Mouse (Mus musculus): Measurements from ENCODE around the gene Palm2. TPM values are rescaled to one million over a fixed set of nuclear protein-coding genes. Genes with fewer than 3 reads are reported as not detected.
A peak's percentile ranks its signal among the peaks of the same experiment; 100 is the strongest.

Gene Palm2
- polyA plus RNA-seq, 1 experiment from 2014 or later: 11.8 TPM

DNA sequence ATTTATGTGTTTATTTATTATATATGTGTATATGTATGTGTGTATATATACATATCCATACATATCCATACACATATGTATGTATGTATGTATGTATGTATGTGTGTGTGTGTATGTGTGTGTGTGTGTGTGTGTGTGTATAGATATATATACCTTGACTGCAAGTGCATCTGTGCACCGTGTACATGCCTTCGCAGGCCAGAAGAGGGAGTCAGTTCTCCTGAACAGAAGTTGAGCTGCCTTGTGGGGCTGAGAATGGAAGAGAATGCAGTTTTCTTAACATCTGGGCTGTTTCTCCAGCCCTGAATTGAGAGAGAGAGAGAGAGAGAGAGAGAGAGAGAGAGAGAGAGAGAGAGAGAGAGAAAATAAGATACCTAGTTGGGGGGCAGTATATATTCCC lies 289.6 kb downstream of the Palm2 start:
- Histone ChIP-seq H3K9me3 (replicated peaks; ENCODE audit: control insufficient read depth, low read length) (no peaks in the 10 kb centered on the region), H3K27ac (ENCODE audit: low read length) (no peak overlapping the region), H3K36me3 (ENCODE audit: control insufficient read depth, insufficient read depth) (no peaks in the 10 kb centered on the region), H3K4me2 (ENCODE audit: low read depth, low read length) (no peak overlapping the region), H3K27me3 (ENCODE audit: control insufficient read depth, insufficient read depth, low read length) (no peaks in the 10 kb centered on the region), H3K4me1 (ENCODE audit: control insufficient read depth, insufficient read depth, low read length) (peaks cover 3% of the 10 kb centered on the region; the same call in 1 of the 2 replicates), H3K9ac (ENCODE audit: low read length) (no peak overlapping the region), H3K4me3 (ENCODE audit: low read length) (no peak overlapping the region)
- WGBS: 68% methylated on average over 2 of the region's 2 CpGs
- no peak for ATAC-seq (replicated peaks; ENCODE audit: extremely low read depth, insufficient read depth, low FRiP score)

DNA sequence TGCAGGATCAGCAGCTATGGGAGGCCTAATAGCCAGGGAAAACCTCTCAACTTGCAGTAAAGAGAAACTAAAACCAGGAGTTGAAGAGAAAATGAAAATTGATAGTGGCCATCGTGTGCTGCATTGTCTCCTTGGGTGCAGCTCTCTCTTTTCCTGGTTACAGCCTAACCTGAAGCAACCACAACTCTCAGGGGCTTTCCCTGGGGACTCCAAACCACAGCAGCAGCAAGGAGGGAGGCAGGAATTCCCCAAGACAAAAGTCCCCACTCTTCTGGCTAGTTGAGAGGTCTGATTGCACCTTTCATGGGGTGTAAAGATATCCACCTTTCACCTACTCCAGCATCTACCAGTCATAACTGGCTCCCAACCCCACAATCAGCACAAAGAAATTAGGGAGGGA lies 291.5 kb downstream of the Palm2 start:
- Histone ChIP-seq H3K9me3 (replicated peaks; ENCODE audit: control insufficient read depth, low read length) (no peaks in the 10 kb centered on the region), H3K9ac (ENCODE audit: low read length) (no peak overlapping the region), H3K36me3 (ENCODE audit: control insufficient read depth, insufficient read depth) (no peaks in the 10 kb centered on the region), H3K27me3 (ENCODE audit: control insufficient read depth, insufficient read depth, low read length) (no peaks in the 10 kb centered on the region), H3K27ac (ENCODE audit: low read length) (no peak overlapping the region), H3K4me1 (ENCODE audit: control insufficient read depth, insufficient read depth, low read length) (peaks cover 19% of the 10 kb centered on the region), H3K4me3 (ENCODE audit: low read length) (no peak overlapping the region), H3K4me2 (ENCODE audit: low read depth, low read length) (no peak overlapping the region)
- no peak for ATAC-seq (replicated peaks; ENCODE audit: extremely low read depth, insufficient read depth, low FRiP score)
- WGBS: 60% methylated on average over 1 of the region's 1 CpGs

DNA sequence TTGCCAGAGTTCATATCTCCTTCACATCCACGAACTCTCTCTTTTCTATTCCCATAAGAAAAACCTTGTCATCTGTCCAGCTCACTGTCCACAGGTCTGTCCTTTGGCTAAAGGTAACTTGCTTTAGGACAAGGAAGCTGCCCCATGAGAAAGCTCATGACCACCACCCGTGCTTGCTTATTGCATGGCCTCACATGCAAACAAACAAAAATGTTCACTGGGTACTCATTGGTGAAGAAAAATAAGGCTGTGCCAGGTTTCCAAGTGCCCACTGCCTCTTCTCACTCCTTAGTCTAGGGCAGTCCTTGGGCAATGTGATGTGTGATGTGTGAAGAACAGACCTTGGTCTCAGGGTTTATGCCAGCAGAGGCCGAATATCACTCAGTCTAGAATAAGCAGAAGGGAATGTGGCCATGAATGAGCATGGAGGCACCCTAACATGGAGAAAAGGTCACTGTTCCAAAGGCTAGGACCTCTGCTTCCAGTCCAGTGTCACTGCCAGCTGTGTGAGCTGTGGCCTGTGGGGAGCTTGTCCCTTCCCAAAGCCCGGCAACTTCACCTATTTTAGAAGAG lies 294.6 kb downstream of the Palm2 start:
- Histone ChIP-seq H3K27ac (ENCODE audit: low read length) (no peak overlapping the region), H3K27me3 (ENCODE audit: control insufficient read depth, insufficient read depth, low read length) (no peaks in the 10 kb centered on the region), H3K9ac (ENCODE audit: low read length) (no peak overlapping the region), H3K36me3 (ENCODE audit: control insufficient read depth, insufficient read depth) (peaks cover 8% of the 10 kb centered on the region), H3K4me3 (ENCODE audit: low read length) (no peak overlapping the region), H3K4me2 (ENCODE audit: low read depth, low read length) (no peak overlapping the region), H3K9me3 (replicated peaks; ENCODE audit: control insufficient read depth, low read length) (peaks cover 8% of the 10 kb centered on the region), H3K4me1 (ENCODE audit: control insufficient read depth, insufficient read depth, low read length) (peaks cover 25% of the 10 kb centered on the region)
- no peak for ATAC-seq (replicated peaks; ENCODE audit: extremely low read depth, insufficient read depth, low FRiP score)
- 75% methylated on average over 4 of the region's 4 CpGs for WGBS

DNA sequence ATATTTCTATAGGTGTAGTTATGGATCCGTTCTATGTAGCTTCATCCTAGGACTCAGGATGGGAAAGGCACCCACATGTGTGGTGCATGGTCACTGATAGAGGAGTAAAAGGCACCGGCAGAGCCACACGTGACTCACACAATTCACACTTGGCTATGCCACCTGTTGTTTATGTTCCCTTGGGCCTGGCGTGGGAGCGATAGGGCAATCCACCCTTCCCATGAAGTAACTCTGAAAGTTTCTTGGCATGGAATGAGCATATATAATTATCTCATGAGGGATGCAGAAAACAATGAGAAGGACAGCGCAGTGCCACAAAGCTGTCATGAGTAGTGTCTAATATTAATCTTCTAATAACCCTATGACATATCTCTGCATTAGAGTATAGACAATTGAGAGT lies 296.0 kb downstream of the Palm2 start:
- Histone ChIP-seq H3K9me3 (replicated peaks; ENCODE audit: control insufficient read depth, low read length) (peaks cover 8% of the 10 kb centered on the region), H3K4me1 (ENCODE audit: control insufficient read depth, insufficient read depth, low read length) (peaks cover 22% of the 10 kb centered on the region), H3K27ac (ENCODE audit: low read length) (no peak overlapping the region; the same call in 1 of the 2 replicates), H3K9ac (ENCODE audit: low read length) (no peak overlapping the region), H3K27me3 (ENCODE audit: control insufficient read depth, insufficient read depth, low read length) (no peaks in the 10 kb centered on the region), H3K4me2 (ENCODE audit: low read depth, low read length) (no peak overlapping the region), H3K36me3 (ENCODE audit: control insufficient read depth, insufficient read depth) (peaks cover 8% of the 10 kb centered on the region), H3K4me3 (ENCODE audit: low read length) (no peak overlapping the region)
- WGBS: 72% methylated on average over 6 of the region's 6 CpGs
- ATAC-seq (replicated peaks; ENCODE audit: extremely low read depth, insufficient read depth, low FRiP score): no peak

DNA sequence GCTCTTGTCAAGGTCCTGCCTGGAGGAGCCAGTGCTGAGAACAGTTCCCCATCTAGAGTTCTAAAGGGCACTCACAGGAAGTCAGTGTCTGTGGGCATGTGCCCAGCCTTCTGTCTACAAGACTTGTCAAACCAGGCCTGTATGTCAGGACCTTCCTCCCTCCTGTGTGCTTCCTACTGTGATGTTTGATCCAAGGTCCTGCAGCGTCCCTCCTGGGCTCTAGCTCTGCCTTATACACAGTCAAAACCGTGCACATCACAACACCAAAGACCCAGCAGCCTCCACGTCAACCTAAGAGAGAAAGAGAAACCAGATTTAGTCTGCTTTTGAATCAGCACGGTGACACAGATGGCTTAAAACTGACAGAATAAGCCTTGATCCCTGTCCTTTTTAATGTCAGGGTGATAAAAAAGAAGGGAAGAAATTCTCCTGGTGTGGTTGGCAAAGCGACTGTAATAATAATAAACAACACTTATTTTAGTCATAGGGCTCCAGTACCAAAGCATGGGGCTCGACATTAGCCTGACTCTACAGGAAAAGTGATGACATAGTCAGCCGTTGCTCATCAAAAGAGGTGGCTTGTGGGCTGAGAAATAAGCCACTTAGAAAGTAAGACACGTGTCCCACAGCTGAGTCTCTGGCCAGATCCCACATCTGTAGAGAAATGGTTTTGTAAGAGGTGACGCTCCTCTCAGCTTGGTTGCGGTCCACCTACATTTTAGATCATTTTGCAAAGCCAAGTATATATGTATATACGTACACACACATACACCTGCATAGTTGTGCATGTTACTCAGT lies 297.0 kb downstream of the Palm2 start:
- no peak for ATAC-seq (replicated peaks; ENCODE audit: extremely low read depth, insufficient read depth, low FRiP score)

DNA sequence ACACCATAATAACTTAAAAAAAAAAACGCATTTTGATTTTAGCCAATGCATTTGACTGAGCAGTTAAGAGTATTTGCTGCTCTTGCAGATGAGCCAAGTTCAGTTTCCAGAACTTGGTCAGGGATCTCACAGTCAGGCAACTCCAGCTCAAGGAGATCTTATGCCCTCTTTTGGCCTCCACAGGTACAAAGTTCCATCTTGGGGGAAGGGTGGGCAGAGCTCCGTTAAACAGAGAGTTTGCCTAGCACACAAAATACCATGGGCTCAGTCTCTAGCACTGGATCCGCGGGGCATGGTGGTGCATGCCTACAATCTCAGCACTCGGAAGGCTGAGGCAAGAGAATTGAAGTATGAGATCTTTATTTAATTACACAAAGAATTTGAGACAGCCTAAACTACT lies 298.3 kb downstream of the Palm2 start:
- WGBS: 84% methylated on average over 5 of the region's 5 CpGs
- ATAC-seq (replicated peaks; ENCODE audit: extremely low read depth, insufficient read depth, low FRiP score): no peak

More for the DNA sequence above, 297.0 kb downstream of the Palm2 start:
- H3K9me3 ChIP-seq (replicated peaks; ENCODE audit: control insufficient read depth, low read length): peaks cover 8% of the 10 kb centered on the region
- peak overlapping the region; percentile 9; the same call in 1 of the 2 replicates for H3K27ac ChIP-seq (ENCODE audit: low read length)
- H3K36me3 ChIP-seq (ENCODE audit: control insufficient read depth, insufficient read depth): peaks cover 8% of the 10 kb centered on the region
- no peak overlapping the region for H3K4me3 ChIP-seq (ENCODE audit: low read length)
- H3K9ac ChIP-seq (ENCODE audit: low read length): no peak overlapping the region
- no peaks in the 10 kb centered on the region for H3K27me3 ChIP-seq (ENCODE audit: control insufficient read depth, insufficient read depth, low read length)
- no peak overlapping the region for H3K4me2 ChIP-seq (ENCODE audit: low read depth, low read length)
- peaks cover 22% of the 10 kb centered on the region for H3K4me1 ChIP-seq (ENCODE audit: control insufficient read depth, insufficient read depth, low read length)
- 64% methylated on average over 11 of the region's 11 CpGs for WGBS

DNA sequence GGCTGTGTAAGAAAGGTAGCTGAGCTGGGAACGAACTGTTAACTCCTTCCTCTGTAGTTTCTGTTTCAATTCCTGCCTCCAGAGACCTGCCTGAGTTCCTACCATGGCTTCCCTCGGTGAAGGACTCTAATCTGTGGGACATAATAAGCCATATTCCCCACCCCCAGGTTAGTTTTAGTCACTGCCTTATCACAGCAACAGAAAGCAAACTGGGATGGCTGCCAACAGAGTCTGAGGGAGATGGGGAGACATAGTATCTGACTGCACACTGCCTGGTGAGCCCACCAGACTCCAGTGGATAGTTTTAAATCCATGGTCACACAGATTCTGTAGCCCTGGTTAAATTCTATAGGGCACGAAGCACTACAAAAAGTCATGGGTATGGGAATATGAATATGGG lies 299.4 kb downstream of the Palm2 start:
- Histone ChIP-seq H3K4me1 (ENCODE audit: control insufficient read depth, insufficient read depth, low read length) (peaks cover 22% of the 10 kb centered on the region), H3K27me3 (ENCODE audit: control insufficient read depth, insufficient read depth, low read length) (no peaks in the 10 kb centered on the region), H3K4me3 (ENCODE audit: low read length) (no peak overlapping the region), H3K36me3 (ENCODE audit: control insufficient read depth, insufficient read depth) (peaks cover 8% of the 10 kb centered on the region), H3K9ac (ENCODE audit: low read length) (no peak overlapping the region), H3K9me3 (replicated peaks; ENCODE audit: control insufficient read depth, low read length) (peaks cover 8% of the 10 kb centered on the region), H3K27ac (ENCODE audit: low read length) (peak overlapping the region; percentile 63), H3K4me2 (ENCODE audit: low read depth, low read length) (no peak overlapping the region)
- ATAC-seq (replicated peaks; ENCODE audit: extremely low read depth, insufficient read depth, low FRiP score): peak; percentile 54
- WGBS: 50% methylated on average over 3 of the region's 3 CpGs

More for the DNA sequence above, 298.3 kb downstream of the Palm2 start:
- Histone ChIP-seq H3K4me3 (ENCODE audit: low read length) (no peak overlapping the region), H3K9me3 (replicated peaks; ENCODE audit: control insufficient read depth, low read length) (peaks cover 8% of the 10 kb centered on the region), H3K9ac (ENCODE audit: low read length) (no peak overlapping the region), H3K4me2 (ENCODE audit: low read depth, low read length) (no peak overlapping the region), H3K36me3 (ENCODE audit: control insufficient read depth, insufficient read depth) (peaks cover 8% of the 10 kb centered on the region), H3K27me3 (ENCODE audit: control insufficient read depth, insufficient read depth, low read length) (no peaks in the 10 kb centered on the region), H3K27ac (ENCODE audit: low read length) (no peak overlapping the region), H3K4me1 (ENCODE audit: control insufficient read depth, insufficient read depth, low read length) (peaks cover 22% of the 10 kb centered on the region)

DNA sequence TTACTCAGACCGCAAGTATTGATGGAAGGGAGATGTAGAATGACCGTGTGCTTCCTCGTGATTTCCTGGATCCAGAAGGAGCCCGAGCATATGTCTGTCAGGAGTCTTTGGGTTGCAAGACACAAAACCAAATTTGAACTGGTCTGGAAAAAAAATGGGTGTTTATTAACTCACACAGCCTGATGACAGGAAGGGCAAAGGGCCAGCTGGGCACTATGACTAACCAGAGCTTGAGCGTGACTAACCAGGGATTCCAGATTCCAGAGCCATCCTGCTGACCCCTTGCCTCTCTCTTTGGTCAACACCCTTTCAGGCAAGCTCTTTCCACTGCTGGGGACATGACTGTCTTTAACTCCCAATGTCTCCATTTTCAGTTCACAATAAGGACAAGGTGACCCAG lies 301.4 kb downstream of the Palm2 start:
- no peak for ATAC-seq (replicated peaks; ENCODE audit: extremely low read depth, insufficient read depth, low FRiP score)
- peaks cover 8% of the 10 kb centered on the region for H3K9me3 ChIP-seq (replicated peaks; ENCODE audit: control insufficient read depth, low read length)
- no peak overlapping the region for H3K27ac ChIP-seq (ENCODE audit: low read length)
- H3K9ac ChIP-seq (ENCODE audit: low read length): no peak overlapping the region
- WGBS: 76% methylated on average over 5 of the region's 5 CpGs
- H3K4me2 ChIP-seq (ENCODE audit: low read depth, low read length): no peak overlapping the region
- peaks cover 7% of the 10 kb centered on the region for H3K4me1 ChIP-seq (ENCODE audit: control insufficient read depth, insufficient read depth, low read length)
- H3K4me3 ChIP-seq (ENCODE audit: low read length): no peak overlapping the region
- H3K36me3 ChIP-seq (ENCODE audit: control insufficient read depth, insufficient read depth): peaks cover 8% of the 10 kb centered on the region
- H3K27me3 ChIP-seq (ENCODE audit: control insufficient read depth, insufficient read depth, low read length): no peaks in the 10 kb centered on the region

DNA sequence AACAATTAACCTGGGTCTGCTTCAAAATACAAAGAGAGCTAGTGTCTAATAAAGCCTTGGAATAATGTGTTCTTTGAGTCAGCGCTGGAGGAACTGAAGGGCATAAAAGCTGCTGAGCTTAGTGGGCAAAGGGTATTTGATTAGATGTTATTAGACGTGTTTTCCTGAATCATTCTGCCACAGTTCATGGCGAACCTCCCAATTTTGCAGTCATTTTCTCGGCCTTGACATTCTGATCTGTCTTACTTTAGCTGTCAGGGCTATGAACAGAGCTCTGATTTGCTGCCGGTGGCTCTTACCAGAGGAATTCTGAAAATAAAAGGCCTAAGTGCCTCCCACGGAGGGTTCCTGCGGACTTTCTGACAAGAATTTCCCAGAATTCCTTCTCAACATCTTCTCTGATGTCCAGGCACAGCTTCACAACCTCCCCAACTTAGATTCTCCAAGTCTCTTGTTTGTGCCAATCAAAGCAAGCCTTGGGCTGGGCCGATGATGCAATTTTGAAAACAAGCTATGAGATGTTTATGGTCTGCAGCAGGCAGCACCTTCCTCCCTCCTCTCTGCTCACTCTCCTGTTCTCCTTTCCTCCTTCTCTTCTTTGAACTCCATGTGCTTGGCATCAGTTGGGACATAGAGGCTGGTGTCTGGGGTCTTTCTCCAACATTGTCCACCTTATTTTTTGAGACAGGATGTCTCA lies 305.0 kb downstream of the Palm2 start:
- peaks cover 10% of the 10 kb centered on the region for H3K4me1 ChIP-seq (ENCODE audit: control insufficient read depth, insufficient read depth, low read length)
- no peaks in the 10 kb centered on the region for H3K27me3 ChIP-seq (ENCODE audit: control insufficient read depth, insufficient read depth, low read length)
- no peak overlapping the region for H3K27ac ChIP-seq (ENCODE audit: low read length)
- no peak overlapping the region for H3K4me2 ChIP-seq (ENCODE audit: low read depth, low read length)
- no peaks in the 10 kb centered on the region for H3K36me3 ChIP-seq (ENCODE audit: control insufficient read depth, insufficient read depth)
- H3K9ac ChIP-seq (ENCODE audit: low read length): no peak overlapping the region
- 57% methylated on average over 8 of the region's 8 CpGs for WGBS
- ATAC-seq (replicated peaks; ENCODE audit: extremely low read depth, insufficient read depth, low FRiP score): no peak
- no peak overlapping the region for H3K4me3 ChIP-seq (ENCODE audit: low read length)
- no peaks in the 10 kb centered on the region for H3K9me3 ChIP-seq (replicated peaks; ENCODE audit: control insufficient read depth, low read length)

All from heart, embryonic 16.5 days (tissue).